Mouse (Mus musculus): ENCODE data around the gene Spdl1. TPM values are rescaled to one million over a fixed set of nuclear protein-coding genes. Genes with fewer than 3 reads are reported as not detected.

The Spdl1 gene
- polyA plus RNA-seq, 1 experiment from 2014 or later, result 27.9 TPM

- H3K9ac ChIP-seq (ENCODE audit: low read length), result no peak overlapping the region
- H3K27ac ChIP-seq (ENCODE audit: low read depth, low read length), result no peak overlapping the region
- H3K4me3 ChIP-seq (ENCODE audit: low read depth, low read length), result no peak overlapping the region
- no peak for ATAC-seq (replicated peaks; ENCODE audit: low FRiP score)
- no peaks in the 10 kb centered on the region for H3K36me3 ChIP-seq (ENCODE audit: control insufficient read depth, insufficient read depth, low read length)
- DNase-seq (ENCODE audit: low spot score), result no peak
- H3K4me2 ChIP-seq (ENCODE audit: low read depth, low read length, severe bottlenecking), result no peak overlapping the region
- no peaks in the 10 kb centered on the region for H3K27me3 ChIP-seq (ENCODE audit: control insufficient read depth, insufficient read depth, low read length)
- H3K4me1 ChIP-seq (replicated peaks; ENCODE audit: control insufficient read depth, insufficient read depth, low read length), result no peaks in the 10 kb centered on the region
- H3K9me3 ChIP-seq (ENCODE audit: control insufficient read depth, low read length), result no peaks in the 10 kb centered on the region
Measured at GRCm38 (mm10) chr11:34784864-34785263, 48.6 kb downstream of the Spdl1 start.

DNA sequence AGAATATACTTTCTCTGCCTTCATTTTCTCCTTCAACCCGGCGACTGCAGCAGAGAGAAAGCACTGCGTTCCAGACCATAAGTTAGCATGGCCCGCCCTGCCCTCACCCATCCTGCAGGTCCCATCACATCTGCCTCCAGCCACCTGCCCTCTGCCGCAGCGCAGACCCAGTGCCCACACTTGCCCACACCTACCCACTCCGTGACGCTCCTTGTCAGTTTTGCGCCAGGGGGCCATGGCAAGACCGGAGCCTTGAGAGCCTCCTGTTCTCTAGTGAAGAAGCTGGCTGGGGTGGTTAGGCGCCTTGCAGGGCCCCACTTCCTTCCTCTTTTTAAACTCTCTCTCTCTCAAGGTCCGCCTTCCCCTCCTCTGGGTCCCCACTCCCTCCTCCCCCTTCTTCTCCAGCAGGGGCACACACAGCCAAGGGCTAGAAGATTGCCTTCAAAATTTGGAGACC is 49.8 kb downstream of the Spdl1 start, which contains the start of gene Dock2:
Dock2 (minus strand) TSS at position 306 of the 457 bp plus-strand sequence.
- ATAC-seq (replicated peaks; ENCODE audit: low FRiP score) (no peak), DNase-seq (ENCODE audit: low spot score) (no peak)
- Histone ChIP-seq H3K4me2 (ENCODE audit: low read depth, low read length, severe bottlenecking) (no peak within 1 kb of the TSS), H3K36me3 (ENCODE audit: control insufficient read depth, insufficient read depth, low read length) (no peaks in the 10 kb centered on the region), H3K4me1 (replicated peaks; ENCODE audit: control insufficient read depth, insufficient read depth, low read length) (no peaks in the 10 kb centered on the region), H3K9ac (ENCODE audit: low read length) (no peak within 1 kb of the TSS), H3K27me3 (ENCODE audit: control insufficient read depth, insufficient read depth, low read length) (no peaks in the 10 kb centered on the region), H3K27ac (ENCODE audit: low read depth, low read length) (no peak within 1 kb of the TSS), H3K9me3 (ENCODE audit: control insufficient read depth, low read length) (no peaks in the 10 kb centered on the region), H3K4me3 (ENCODE audit: low read depth, low read length) (no peak within 1 kb of the TSS)
- WGBS, result 92% methylated on average over 12 of the region's 12 CpGs

- DNase-seq (ENCODE audit: low spot score), result no peak
- H3K9me3 ChIP-seq (ENCODE audit: control insufficient read depth, low read length), result no peaks in the 10 kb centered on the region
- no peak overlapping the region for H3K4me2 ChIP-seq (ENCODE audit: low read depth, low read length, severe bottlenecking)
- WGBS, result 82% methylated on average over 8 of the region's 8 CpGs
- no peaks in the 10 kb centered on the region for H3K4me1 ChIP-seq (replicated peaks; ENCODE audit: control insufficient read depth, insufficient read depth, low read length)
- no peak overlapping the region for H3K4me3 ChIP-seq (ENCODE audit: low read depth, low read length)
- no peaks in the 10 kb centered on the region for H3K27me3 ChIP-seq (ENCODE audit: control insufficient read depth, insufficient read depth, low read length)
- H3K36me3 ChIP-seq (ENCODE audit: control insufficient read depth, insufficient read depth, low read length), result no peaks in the 10 kb centered on the region
- no peak overlapping the region for H3K9ac ChIP-seq (ENCODE audit: low read length)
- H3K27ac ChIP-seq (ENCODE audit: low read depth, low read length), result no peak overlapping the region
- no peak for ATAC-seq (replicated peaks; ENCODE audit: low FRiP score)
Measured at GRCm38 (mm10) chr11:34782516-34783430, 50.7 kb downstream of the Spdl1 start.

GRCm38 (mm10) chr11:34780786-34781185 is 52.7 kb downstream of the Spdl1 start:
- no peaks in the 10 kb centered on the region for H3K4me1 ChIP-seq (replicated peaks; ENCODE audit: control insufficient read depth, insufficient read depth, low read length)
- no peaks in the 10 kb centered on the region for H3K36me3 ChIP-seq (ENCODE audit: control insufficient read depth, insufficient read depth, low read length)
- no peak overlapping the region for H3K9ac ChIP-seq (ENCODE audit: low read length)
- no peak for ATAC-seq (replicated peaks; ENCODE audit: low FRiP score)
- no peak overlapping the region for H3K27ac ChIP-seq (ENCODE audit: low read depth, low read length)
- 92% methylated on average over 2 of the region's 2 CpGs for WGBS
- DNase-seq (ENCODE audit: low spot score), result no peak
- no peak overlapping the region for H3K4me2 ChIP-seq (ENCODE audit: low read depth, low read length, severe bottlenecking)
- H3K4me3 ChIP-seq (ENCODE audit: low read depth, low read length), result no peak overlapping the region
- no peaks in the 10 kb centered on the region for H3K27me3 ChIP-seq (ENCODE audit: control insufficient read depth, insufficient read depth, low read length)
- no peaks in the 10 kb centered on the region for H3K9me3 ChIP-seq (ENCODE audit: control insufficient read depth, low read length)

DNA sequence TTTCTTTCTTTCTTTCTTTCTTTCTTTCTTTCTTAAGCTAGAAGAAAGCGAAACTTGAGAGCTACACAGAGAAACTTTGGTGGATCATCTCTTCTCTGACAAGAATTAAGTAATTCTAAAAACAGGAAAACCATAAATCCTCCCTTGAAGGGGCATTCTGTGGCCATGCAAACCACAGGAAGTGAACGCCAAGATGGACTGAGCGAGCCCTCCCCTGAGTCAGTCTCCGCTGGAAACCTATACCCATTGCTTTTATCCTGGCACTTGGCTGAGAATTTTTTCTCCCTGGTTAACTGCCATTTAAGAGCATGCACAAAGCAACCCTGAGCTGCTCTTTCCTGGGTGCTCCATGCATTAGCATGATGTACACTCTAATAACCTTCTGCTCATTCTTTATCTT is 53.5 kb downstream of the Spdl1 start:
- no peak for DNase-seq (ENCODE audit: low spot score)

DNA sequence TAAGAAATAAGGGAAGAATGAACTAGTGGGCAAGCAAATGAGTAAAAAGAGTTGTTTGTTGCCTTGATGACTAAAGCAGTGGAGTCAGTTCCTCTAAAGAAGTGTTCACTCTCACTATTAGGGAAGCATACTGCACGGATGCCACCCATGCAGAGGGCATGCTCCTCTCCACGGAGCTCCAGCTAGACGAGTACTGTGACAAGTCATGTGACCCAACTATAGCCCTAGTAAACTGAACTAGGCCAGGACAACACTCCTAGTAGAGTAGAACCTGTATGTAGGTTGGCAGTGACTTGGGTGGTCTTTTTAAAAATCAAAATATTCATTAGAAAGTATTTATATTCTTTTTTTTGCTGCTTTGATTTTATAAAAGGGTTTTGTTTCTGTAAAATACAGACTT is 55.1 kb downstream of the Spdl1 start:
- no peaks in the 10 kb centered on the region for H3K27me3 ChIP-seq (ENCODE audit: control insufficient read depth, insufficient read depth, low read length)
- no peak overlapping the region for H3K27ac ChIP-seq (ENCODE audit: low read depth, low read length)
- no peak overlapping the region for H3K9ac ChIP-seq (ENCODE audit: low read length)
- no peak for DNase-seq (ENCODE audit: low spot score)
- no peaks in the 10 kb centered on the region for H3K4me1 ChIP-seq (replicated peaks; ENCODE audit: control insufficient read depth, insufficient read depth, low read length)
- H3K4me2 ChIP-seq (ENCODE audit: low read depth, low read length, severe bottlenecking), result no peak overlapping the region
- WGBS, result 84% methylated on average over 3 of the region's 3 CpGs
- no peak for ATAC-seq (replicated peaks; ENCODE audit: low FRiP score)
- H3K4me3 ChIP-seq (ENCODE audit: low read depth, low read length), result no peak overlapping the region
- H3K36me3 ChIP-seq (ENCODE audit: control insufficient read depth, insufficient read depth, low read length), result no peaks in the 10 kb centered on the region
- H3K9me3 ChIP-seq (ENCODE audit: control insufficient read depth, low read length), result no peaks in the 10 kb centered on the region

More for the DNA sequence above, 53.5 kb downstream of the Spdl1 start:
- Histone ChIP-seq H3K4me2 (ENCODE audit: low read depth, low read length, severe bottlenecking) (no peak overlapping the region), H3K9me3 (ENCODE audit: control insufficient read depth, low read length) (no peaks in the 10 kb centered on the region), H3K9ac (ENCODE audit: low read length) (no peak overlapping the region), H3K4me1 (replicated peaks; ENCODE audit: control insufficient read depth, insufficient read depth, low read length) (no peaks in the 10 kb centered on the region), H3K36me3 (ENCODE audit: control insufficient read depth, insufficient read depth, low read length) (no peaks in the 10 kb centered on the region), H3K27me3 (ENCODE audit: control insufficient read depth, insufficient read depth, low read length) (no peaks in the 10 kb centered on the region), H3K4me3 (ENCODE audit: low read depth, low read length) (no peak overlapping the region), H3K27ac (ENCODE audit: low read depth, low read length) (no peak overlapping the region)
- 87% methylated on average over 4 of the region's 4 CpGs for WGBS
- ATAC-seq (replicated peaks; ENCODE audit: low FRiP score), result no peak

DNA sequence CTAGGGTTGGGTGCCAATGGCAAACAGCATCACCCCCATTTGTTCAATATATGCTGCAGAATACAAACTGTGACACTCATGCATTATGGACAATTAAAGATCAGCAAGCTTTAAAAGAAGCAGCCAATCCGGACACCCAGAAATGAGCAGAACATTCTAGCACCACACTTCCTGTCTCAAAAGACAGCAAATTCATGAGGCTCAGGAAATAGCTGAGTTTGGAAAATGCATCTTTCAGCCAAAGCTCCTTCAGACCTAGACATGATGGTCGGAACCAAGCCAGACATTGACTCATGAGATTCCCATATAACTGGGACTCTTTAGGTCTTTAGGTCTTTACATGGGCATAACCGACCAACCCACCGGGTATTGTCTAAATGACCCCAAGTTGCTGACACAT is 55.9 kb downstream of the Spdl1 start:
- no peak overlapping the region for H3K4me2 ChIP-seq (ENCODE audit: low read depth, low read length, severe bottlenecking)
- no peaks in the 10 kb centered on the region for H3K27me3 ChIP-seq (ENCODE audit: control insufficient read depth, insufficient read depth, low read length)
- H3K27ac ChIP-seq (ENCODE audit: low read depth, low read length), result no peak overlapping the region
- DNase-seq (ENCODE audit: low spot score) (no peak), ATAC-seq (replicated peaks; ENCODE audit: low FRiP score) (no peak)
- no peak overlapping the region for H3K9ac ChIP-seq (ENCODE audit: low read length)
- no peaks in the 10 kb centered on the region for H3K9me3 ChIP-seq (ENCODE audit: control insufficient read depth, low read length)
- no peak overlapping the region for H3K4me3 ChIP-seq (ENCODE audit: low read depth, low read length)
- H3K4me1 ChIP-seq (replicated peaks; ENCODE audit: control insufficient read depth, insufficient read depth, low read length), result no peaks in the 10 kb centered on the region
- H3K36me3 ChIP-seq (ENCODE audit: control insufficient read depth, insufficient read depth, low read length), result no peaks in the 10 kb centered on the region
- WGBS, result 92% methylated on average over 4 of the region's 4 CpGs

DNA sequence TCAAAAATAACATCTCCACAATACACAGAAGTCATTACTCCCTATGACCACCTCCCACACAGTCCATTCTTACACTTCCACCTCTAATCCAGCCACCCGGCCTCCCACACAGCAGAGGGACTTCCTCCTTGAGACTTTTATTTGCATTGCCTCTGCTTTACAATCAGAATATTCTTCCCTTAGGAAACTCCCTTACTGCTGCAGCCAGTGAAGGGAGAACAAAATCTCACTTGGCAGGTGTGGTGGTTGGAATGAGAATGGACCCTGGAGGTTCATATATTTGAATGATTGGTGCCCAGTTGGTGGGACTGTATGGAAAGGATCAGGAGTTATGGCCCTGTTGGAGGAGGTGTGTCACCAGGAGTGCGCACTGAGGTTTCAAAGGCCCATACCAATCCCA is 57.4 kb downstream of the Spdl1 start:
- no peaks in the 10 kb centered on the region for H3K27me3 ChIP-seq (ENCODE audit: control insufficient read depth, insufficient read depth, low read length)
- H3K4me3 ChIP-seq (ENCODE audit: low read depth, low read length), result no peak overlapping the region
- no peak overlapping the region for H3K9ac ChIP-seq (ENCODE audit: low read length)
- no peak overlapping the region for H3K27ac ChIP-seq (ENCODE audit: low read depth, low read length)
- WGBS, result 86% methylated on average over 2 of the region's 2 CpGs
- H3K9me3 ChIP-seq (ENCODE audit: control insufficient read depth, low read length), result no peaks in the 10 kb centered on the region
- no peaks in the 10 kb centered on the region for H3K4me1 ChIP-seq (replicated peaks; ENCODE audit: control insufficient read depth, insufficient read depth, low read length)
- no peak for ATAC-seq (replicated peaks; ENCODE audit: low FRiP score)
- H3K4me2 ChIP-seq (ENCODE audit: low read depth, low read length, severe bottlenecking), result no peak overlapping the region
- no peak for DNase-seq (ENCODE audit: low spot score)
- no peaks in the 10 kb centered on the region for H3K36me3 ChIP-seq (ENCODE audit: control insufficient read depth, insufficient read depth, low read length)

GRCm38 (mm10) chr11:34774636-34775035 is 58.8 kb downstream of the Spdl1 start:
- ATAC-seq (replicated peaks; ENCODE audit: low FRiP score) (no peak), DNase-seq (ENCODE audit: low spot score) (no peak)
- WGBS, result 81% methylated on average over 2 of the region's 2 CpGs
- H3K4me3 ChIP-seq (ENCODE audit: low read depth, low read length), result no peak overlapping the region
- no peak overlapping the region for H3K9ac ChIP-seq (ENCODE audit: low read length)
- no peak overlapping the region for H3K4me2 ChIP-seq (ENCODE audit: low read depth, low read length, severe bottlenecking)
- no peaks in the 10 kb centered on the region for H3K4me1 ChIP-seq (replicated peaks; ENCODE audit: control insufficient read depth, insufficient read depth, low read length)
- H3K9me3 ChIP-seq (ENCODE audit: control insufficient read depth, low read length), result no peaks in the 10 kb centered on the region
- no peaks in the 10 kb centered on the region for H3K27me3 ChIP-seq (ENCODE audit: control insufficient read depth, insufficient read depth, low read length)
- no peaks in the 10 kb centered on the region for H3K36me3 ChIP-seq (ENCODE audit: control insufficient read depth, insufficient read depth, low read length)
- H3K27ac ChIP-seq (ENCODE audit: low read depth, low read length), result no peak overlapping the region
